Mouse (Mus musculus): ENCODE data around the gene Myocd. TPM values are rescaled to one million over a fixed set of nuclear protein-coding genes. Genes with fewer than 3 reads are reported as not detected.

Myocd gene
- total and polyA plus RNA-seq, 3 experiments, result 30.6 to 87.1 (median 82.5) TPM

GRCm38 (mm10) chr11:65157966-65158657 lies 111.7 kb downstream of the Myocd start:
- no peaks in the 10 kb centered on the region for H3K79me2 ChIP-seq (replicated peaks; ENCODE audit: control insufficient read depth, insufficient read depth, low read length)
- no peak overlapping the region for H3K9ac ChIP-seq (ENCODE audit: low read depth, low read length)
- no peak for DNase-seq
- H3K27me3 ChIP-seq (ENCODE audit: control insufficient read depth, insufficient read depth, low read length), result no peaks in the 10 kb centered on the region
- no peak overlapping the region for H3K27ac ChIP-seq
- WGBS, result 88% methylated on average over 20 of the region's 20 CpGs
- TF ChIP-seq EP300 (IDR thresholded peaks at IDR 0.05; ENCODE audit: insufficient read depth, low read depth, low read length) (no peak), CTCF (IDR thresholded peaks at IDR 0.05) (no peak), POLR2A (IDR thresholded peaks at IDR 0.05; ENCODE audit: insufficient read depth, low read depth, low read length) (no peak)
- intact Hi-C loops (cut with DNase I), result no loop called here
- no peaks in the 10 kb centered on the region for H3K36me3 ChIP-seq (ENCODE audit: control insufficient read depth, insufficient read depth, low read length)
- H3K4me3 ChIP-seq, result no peak overlapping the region
- peaks cover 2% of the 10 kb centered on the region; the same call in 1 of the 2 replicates for H3K4me1 ChIP-seq (ENCODE audit: control insufficient read depth, insufficient read depth, low read length)

- no peak overlapping the region for H3K27ac ChIP-seq
- WGBS, result 88% methylated on average over 5 of the region's 5 CpGs
- no peak for DNase-seq
- intact Hi-C loops (cut with DNase I), result no loop called here
- no peaks in the 10 kb centered on the region; the same call in 1 of the 2 replicates for H3K79me2 ChIP-seq (replicated peaks; ENCODE audit: control insufficient read depth, insufficient read depth, low read length)
- TF ChIP-seq EP300 (IDR thresholded peaks at IDR 0.05; ENCODE audit: insufficient read depth, low read depth, low read length), result no peak
- TF ChIP-seq POLR2A (IDR thresholded peaks at IDR 0.05; ENCODE audit: insufficient read depth, low read depth, low read length), result no peak
- TF ChIP-seq CTCF (IDR thresholded peaks at IDR 0.05), result no peak
- H3K27me3 ChIP-seq (ENCODE audit: control insufficient read depth, insufficient read depth, low read length), result no peaks in the 10 kb centered on the region
- H3K9ac ChIP-seq (ENCODE audit: low read depth, low read length), result no peak overlapping the region
- H3K4me1 ChIP-seq (ENCODE audit: control insufficient read depth, insufficient read depth, low read length), result no peaks in the 10 kb centered on the region
- no peaks in the 10 kb centered on the region for H3K36me3 ChIP-seq (ENCODE audit: control insufficient read depth, insufficient read depth, low read length)
- no peak overlapping the region for H3K4me3 ChIP-seq
Measured at GRCm38 (mm10) chr11:65153006-65153405, 116.8 kb downstream of the Myocd start.

GRCm38 (mm10) chr11:65148441-65148840 lies 121.3 kb downstream of the Myocd start:
- intact Hi-C loops (cut with DNase I), result no loop called here
- 70% methylated on average over 7 of the region's 7 CpGs for WGBS
- TF ChIP-seq EP300 (IDR thresholded peaks at IDR 0.05; ENCODE audit: insufficient read depth, low read depth, low read length) (no peak), CTCF (IDR thresholded peaks at IDR 0.05) (no peak), POLR2A (IDR thresholded peaks at IDR 0.05; ENCODE audit: insufficient read depth, low read depth, low read length) (no peak)
- H3K36me3 ChIP-seq (ENCODE audit: control insufficient read depth, insufficient read depth, low read length), result no peaks in the 10 kb centered on the region
- DNase-seq, result no peak
- peaks cover 2% of the 10 kb centered on the region; the same call in 1 of the 2 replicates for H3K79me2 ChIP-seq (replicated peaks; ENCODE audit: control insufficient read depth, insufficient read depth, low read length)
- H3K4me3 ChIP-seq, result no peak overlapping the region
- H3K4me1 ChIP-seq (ENCODE audit: control insufficient read depth, insufficient read depth, low read length), result peaks cover 1% of the 10 kb centered on the region; the same call in 1 of the 2 replicates
- H3K9ac ChIP-seq (ENCODE audit: low read depth, low read length), result no peak overlapping the region
- H3K27me3 ChIP-seq (ENCODE audit: control insufficient read depth, insufficient read depth, low read length), result no peaks in the 10 kb centered on the region
- no peak overlapping the region for H3K27ac ChIP-seq

- Histone ChIP-seq H3K27me3 (ENCODE audit: control insufficient read depth, insufficient read depth, low read length) (no peaks in the 10 kb centered on the region), H3K36me3 (ENCODE audit: control insufficient read depth, insufficient read depth, low read length) (no peaks in the 10 kb centered on the region; the same call in 1 of the 2 replicates), H3K4me3 (no peak overlapping the region), H3K4me1 (ENCODE audit: control insufficient read depth, insufficient read depth, low read length) (peaks cover 2% of the 10 kb centered on the region; the same call in 1 of the 2 replicates), H3K9ac (ENCODE audit: low read depth, low read length) (no peak overlapping the region), H3K79me2 (replicated peaks; ENCODE audit: control insufficient read depth, insufficient read depth, low read length) (peaks cover 2% of the 10 kb centered on the region; the same call in 1 of the 2 replicates), H3K27ac (no peak overlapping the region)
- no peak for TF ChIP-seq CTCF (IDR thresholded peaks at IDR 0.05)
- no peak for TF ChIP-seq POLR2A (IDR thresholded peaks at IDR 0.05; ENCODE audit: insufficient read depth, low read depth, low read length)
- no peak for TF ChIP-seq EP300 (IDR thresholded peaks at IDR 0.05; ENCODE audit: insufficient read depth, low read depth, low read length)
- 57% methylated on average over 4 of the region's 4 CpGs for WGBS
- DNase-seq, result no peak
- intact Hi-C loops (cut with DNase I), result no loop called here
Measured at GRCm38 (mm10) chr11:65142838-65143417, 126.9 kb downstream of the Myocd start.

- Histone ChIP-seq H3K27me3 (ENCODE audit: control insufficient read depth, insufficient read depth, low read length) (no peaks in the 10 kb centered on the region), H3K27ac (no peak overlapping the region), H3K9ac (ENCODE audit: low read depth, low read length) (no peak overlapping the region), H3K4me3 (no peak overlapping the region), H3K79me2 (replicated peaks; ENCODE audit: control insufficient read depth, insufficient read depth, low read length) (no peaks in the 10 kb centered on the region; the same call in 1 of the 2 replicates), H3K36me3 (ENCODE audit: control insufficient read depth, insufficient read depth, low read length) (no peaks in the 10 kb centered on the region; the same call in none of the 2 replicates), H3K4me1 (ENCODE audit: control insufficient read depth, insufficient read depth, low read length) (peaks cover 1% of the 10 kb centered on the region; the same call in 1 of the 2 replicates)
- intact Hi-C loops (cut with DNase I), result no loop called here
- WGBS, result 83% methylated on average over 3 of the region's 3 CpGs
- DNase-seq, result no peak
- TF ChIP-seq EP300 (IDR thresholded peaks at IDR 0.05; ENCODE audit: insufficient read depth, low read depth, low read length) (no peak), POLR2A (IDR thresholded peaks at IDR 0.05; ENCODE audit: insufficient read depth, low read depth, low read length) (no peak), CTCF (IDR thresholded peaks at IDR 0.05) (no peak)
Measured at GRCm38 (mm10) chr11:65139030-65139429, 130.8 kb downstream of the Myocd start.

Measured in heart, adult 2 months (tissue).